Mouse (Mus musculus): Measurements from ENCODE around the gene Ube2f. TPM values are rescaled to one million over a fixed set of nuclear protein-coding genes. Genes with fewer than 3 reads are reported as not detected.

Gene Ube2f
- polyA plus RNA-seq, 1 experiment from 2014 or later: 59.6 TPM

- peak; percentile 100 for ATAC-seq
- Histone ChIP-seq H3K9me3 (replicated peaks; ENCODE audit: control insufficient read depth, low read length, poor library complexity, severe bottlenecking) (no peaks in the 10 kb centered on the region), H3K4me2 (ENCODE audit: low read length) (peak within 1 kb of the TSS; percentile 86), H3K27me3 (ENCODE audit: control insufficient read depth, insufficient read depth, low read depth, low read length) (no peaks in the 10 kb centered on the region), H3K36me3 (ENCODE audit: control insufficient read depth, insufficient read depth, low read length) (no peaks in the 10 kb centered on the region), H3K9ac (ENCODE audit: low read depth, low read length) (peak within 1 kb of the TSS; percentile 79), H3K4me1 (ENCODE audit: control insufficient read depth, insufficient read depth, low read length) (peaks cover 8% of the 10 kb centered on the region; the same call in 1 of the 2 replicates), H3K4me3 (ENCODE audit: low read depth, low read length) (peak within 1 kb of the TSS; percentile 89), H3K27ac (ENCODE audit: low read length) (peak within 1 kb of the TSS; percentile 54)
- WGBS: under 1% methylated on average over 64 of the region's 65 CpGs
Observed at GRCm38 (mm10) chr1:91297799-91298744, 48.0 kb downstream of the Ube2f start, which contains the start of gene Scly. TSS of gene Scly (plus strand) at chr1:91298338.

GRCm38 (mm10) chr1:91299026-91299706 lies 49.1 kb downstream of the Ube2f start:
- Histone ChIP-seq H3K27ac (ENCODE audit: low read length) (no peak overlapping the region), H3K27me3 (ENCODE audit: control insufficient read depth, insufficient read depth, low read depth, low read length) (no peaks in the 10 kb centered on the region), H3K4me1 (ENCODE audit: control insufficient read depth, insufficient read depth, low read length) (peaks cover 8% of the 10 kb centered on the region; the same call in 1 of the 2 replicates), H3K4me3 (ENCODE audit: low read depth, low read length) (peak overlapping the region; percentile 89), H3K4me2 (ENCODE audit: low read length) (peak overlapping the region; percentile 86), H3K9ac (ENCODE audit: low read depth, low read length) (peak overlapping the region; percentile 79), H3K9me3 (replicated peaks; ENCODE audit: control insufficient read depth, low read length, poor library complexity, severe bottlenecking) (no peaks in the 10 kb centered on the region), H3K36me3 (ENCODE audit: control insufficient read depth, insufficient read depth, low read length) (no peaks in the 10 kb centered on the region)
- no peak for ATAC-seq
- whole genome bisulfite sequencing: 80% methylated on average over 13 of the region's 13 CpGs

DNA sequence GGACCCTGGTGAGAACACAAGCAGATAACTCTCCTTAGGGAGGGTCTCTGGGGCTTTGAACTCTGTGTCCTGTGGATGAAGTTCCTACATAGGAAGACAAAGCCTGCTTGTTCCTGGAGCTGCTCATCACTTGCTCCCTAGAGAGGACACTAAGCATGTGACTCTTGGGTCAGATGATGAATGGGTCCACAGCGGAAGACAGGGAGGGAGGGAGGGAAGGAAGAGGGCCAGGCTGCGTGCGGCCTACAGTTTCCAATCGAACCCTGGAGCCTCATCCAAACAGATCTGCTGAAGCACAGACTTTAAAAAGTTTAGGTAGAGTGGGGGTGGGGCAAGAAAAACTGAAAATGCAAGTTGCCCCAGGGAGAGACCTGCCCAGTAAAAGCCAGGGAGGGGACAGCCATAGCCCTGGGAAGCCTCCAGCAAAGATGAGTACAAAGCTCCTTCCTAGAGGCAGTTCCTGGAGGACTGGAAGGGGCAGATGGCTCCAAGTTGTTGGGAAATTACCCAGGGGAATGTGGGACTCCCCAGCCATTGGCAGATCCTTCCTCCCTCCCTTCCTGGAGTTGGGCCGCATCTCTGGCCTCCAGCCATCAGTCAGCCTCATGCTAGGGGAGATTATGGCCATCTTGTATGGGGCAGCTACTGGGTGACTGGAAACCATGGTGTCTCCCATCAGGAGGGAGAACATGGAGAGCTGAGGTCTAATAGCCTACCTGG lies 49.8 kb downstream of the Ube2f start:
- no peaks in the 10 kb centered on the region for H3K9me3 ChIP-seq (replicated peaks; ENCODE audit: control insufficient read depth, low read length, poor library complexity, severe bottlenecking)
- H3K27ac ChIP-seq (ENCODE audit: low read length): no peak overlapping the region
- WGBS: 86% methylated on average over 5 of the region's 5 CpGs
- H3K4me2 ChIP-seq (ENCODE audit: low read length): no peak overlapping the region
- H3K9ac ChIP-seq (ENCODE audit: low read depth, low read length): no peak overlapping the region
- no peak for ATAC-seq
- H3K4me1 ChIP-seq (ENCODE audit: control insufficient read depth, insufficient read depth, low read length): peaks cover 8% of the 10 kb centered on the region; the same call in 1 of the 2 replicates
- H3K36me3 ChIP-seq (ENCODE audit: control insufficient read depth, insufficient read depth, low read length): no peaks in the 10 kb centered on the region
- H3K27me3 ChIP-seq (ENCODE audit: control insufficient read depth, insufficient read depth, low read depth, low read length): no peaks in the 10 kb centered on the region
- no peak overlapping the region for H3K4me3 ChIP-seq (ENCODE audit: low read depth, low read length)

- WGBS: 94% methylated on average over 3 of the region's 3 CpGs
- Histone ChIP-seq H3K4me1 (ENCODE audit: control insufficient read depth, insufficient read depth, low read length) (peaks cover 8% of the 10 kb centered on the region; the same call in 1 of the 2 replicates), H3K36me3 (ENCODE audit: control insufficient read depth, insufficient read depth, low read length) (peaks cover 9% of the 10 kb centered on the region), H3K9ac (ENCODE audit: low read depth, low read length) (no peak overlapping the region), H3K4me2 (ENCODE audit: low read length) (no peak overlapping the region), H3K9me3 (replicated peaks; ENCODE audit: control insufficient read depth, low read length, poor library complexity, severe bottlenecking) (no peaks in the 10 kb centered on the region), H3K27ac (ENCODE audit: low read length) (no peak overlapping the region), H3K4me3 (ENCODE audit: low read depth, low read length) (no peak overlapping the region), H3K27me3 (ENCODE audit: control insufficient read depth, insufficient read depth, low read depth, low read length) (no peaks in the 10 kb centered on the region)
- no peak for ATAC-seq
Observed at GRCm38 (mm10) chr1:91301206-91301920, 51.3 kb downstream of the Ube2f start.

- Histone ChIP-seq H3K4me1 (ENCODE audit: control insufficient read depth, insufficient read depth, low read length) (peaks cover 8% of the 10 kb centered on the region; the same call in 1 of the 2 replicates), H3K4me2 (ENCODE audit: low read length) (no peak overlapping the region), H3K4me3 (ENCODE audit: low read depth, low read length) (no peak overlapping the region), H3K36me3 (ENCODE audit: control insufficient read depth, insufficient read depth, low read length) (peaks cover 9% of the 10 kb centered on the region), H3K27me3 (ENCODE audit: control insufficient read depth, insufficient read depth, low read depth, low read length) (no peaks in the 10 kb centered on the region), H3K9ac (ENCODE audit: low read depth, low read length) (no peak overlapping the region), H3K9me3 (replicated peaks; ENCODE audit: control insufficient read depth, low read length, poor library complexity, severe bottlenecking) (no peaks in the 10 kb centered on the region), H3K27ac (ENCODE audit: low read length) (no peak overlapping the region)
- ATAC-seq: no peak
- 96% methylated on average over 3 of the region's 3 CpGs for WGBS
Observed at GRCm38 (mm10) chr1:91302021-91302420, 51.9 kb downstream of the Ube2f start.

DNA sequence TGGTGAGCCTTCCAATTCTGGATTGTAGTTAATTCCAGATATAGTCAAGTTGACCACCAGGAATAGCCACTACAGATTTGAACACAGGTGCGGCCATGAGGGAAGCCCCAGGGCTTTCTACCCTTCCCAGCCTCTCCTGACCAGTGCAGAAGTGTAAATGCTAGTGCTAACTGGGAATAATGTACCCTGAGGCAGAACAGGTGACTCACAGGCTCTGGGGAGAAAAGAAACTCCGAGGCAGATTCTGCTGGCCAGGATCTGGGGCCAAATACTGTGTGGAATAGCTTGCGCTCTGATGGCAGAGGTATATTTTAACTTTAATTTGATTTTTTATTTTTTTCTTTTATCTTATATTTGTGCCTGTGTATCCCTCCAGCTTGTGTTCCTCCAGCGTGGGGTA lies 54.5 kb downstream of the Ube2f start:
- no peaks in the 10 kb centered on the region for H3K4me1 ChIP-seq (ENCODE audit: control insufficient read depth, insufficient read depth, low read length)
- 92% methylated on average over 4 of the region's 4 CpGs for WGBS
- H3K9ac ChIP-seq (ENCODE audit: low read depth, low read length): no peak overlapping the region
- peaks cover 20% of the 10 kb centered on the region for H3K36me3 ChIP-seq (ENCODE audit: control insufficient read depth, insufficient read depth, low read length)
- H3K4me3 ChIP-seq (ENCODE audit: low read depth, low read length): no peak overlapping the region
- no peak overlapping the region for H3K27ac ChIP-seq (ENCODE audit: low read length)
- no peaks in the 10 kb centered on the region for H3K9me3 ChIP-seq (replicated peaks; ENCODE audit: control insufficient read depth, low read length, poor library complexity, severe bottlenecking)
- no peaks in the 10 kb centered on the region for H3K27me3 ChIP-seq (ENCODE audit: control insufficient read depth, insufficient read depth, low read depth, low read length)
- no peak for ATAC-seq
- no peak overlapping the region for H3K4me2 ChIP-seq (ENCODE audit: low read length)

- H3K27ac ChIP-seq (ENCODE audit: low read length): no peak overlapping the region
- H3K4me3 ChIP-seq (ENCODE audit: low read depth, low read length): no peak overlapping the region
- no peaks in the 10 kb centered on the region; the same call in 1 of the 2 replicates for H3K4me1 ChIP-seq (ENCODE audit: control insufficient read depth, insufficient read depth, low read length)
- no peaks in the 10 kb centered on the region for H3K27me3 ChIP-seq (ENCODE audit: control insufficient read depth, insufficient read depth, low read depth, low read length)
- peaks cover 20% of the 10 kb centered on the region for H3K36me3 ChIP-seq (ENCODE audit: control insufficient read depth, insufficient read depth, low read length)
- no peak overlapping the region for H3K4me2 ChIP-seq (ENCODE audit: low read length)
- no peaks in the 10 kb centered on the region for H3K9me3 ChIP-seq (replicated peaks; ENCODE audit: control insufficient read depth, low read length, poor library complexity, severe bottlenecking)
- no peak for ATAC-seq
- 94% methylated on average over 13 of the region's 13 CpGs for WGBS
- no peak overlapping the region for H3K9ac ChIP-seq (ENCODE audit: low read depth, low read length)
Observed at GRCm38 (mm10) chr1:91309366-91310085, 59.4 kb downstream of the Ube2f start.

GRCm38 (mm10) chr1:91312273-91312672 lies 62.2 kb downstream of the Ube2f start:
- WGBS: 99% methylated on average over 4 of the region's 4 CpGs
- H3K4me3 ChIP-seq (ENCODE audit: low read depth, low read length): no peak overlapping the region
- H3K4me1 ChIP-seq (ENCODE audit: control insufficient read depth, insufficient read depth, low read length): no peaks in the 10 kb centered on the region; the same call in 1 of the 2 replicates
- no peaks in the 10 kb centered on the region for H3K9me3 ChIP-seq (replicated peaks; ENCODE audit: control insufficient read depth, low read length, poor library complexity, severe bottlenecking)
- H3K9ac ChIP-seq (ENCODE audit: low read depth, low read length): no peak overlapping the region
- no peak for ATAC-seq
- H3K27me3 ChIP-seq (ENCODE audit: control insufficient read depth, insufficient read depth, low read depth, low read length): no peaks in the 10 kb centered on the region
- H3K36me3 ChIP-seq (ENCODE audit: control insufficient read depth, insufficient read depth, low read length): peaks cover 9% of the 10 kb centered on the region; the same call in 1 of the 2 replicates
- no peak overlapping the region for H3K27ac ChIP-seq (ENCODE audit: low read length)
- H3K4me2 ChIP-seq (ENCODE audit: low read length): no peak overlapping the region
